Mouse (Mus musculus): Measurements from ENCODE around the gene Snrpa. TPM values are rescaled to one million over a fixed set of nuclear protein-coding genes. Genes with fewer than 3 reads are reported as not detected.
A peak's percentile ranks its signal among the peaks of the same experiment; 100 is the strongest.

Gene Snrpa
- polyA plus RNA-seq, 1 experiment from 2014 or later, result 320 TPM

- 92% methylated on average over 5 of the region's 5 CpGs for WGBS
- DNase-seq (no peak), ATAC-seq (ENCODE audit: insufficient read depth) (no peak)
- Histone ChIP-seq H3K27ac (ENCODE audit: low read depth) (no peak overlapping the region), H3K9ac (no peak overlapping the region), H3K9me3 (ENCODE audit: low read depth, low read length) (no peaks in the 10 kb centered on the region), H3K4me1 (ENCODE audit: insufficient read depth) (no peaks in the 10 kb centered on the region), H3K4me3 (ENCODE audit: low read depth, low read length) (no peak overlapping the region), H3K4me2 (no peak overlapping the region), H3K27me3 (ENCODE audit: insufficient read depth, low read length) (no peaks in the 10 kb centered on the region), H3K36me3 (ENCODE audit: insufficient read depth) (peaks cover 82% of the 10 kb centered on the region)
- TF ChIP-seq CTCF (IDR thresholded peaks at IDR 0.05; ENCODE audit: low read depth), result no peak
Measured at GRCm38 (mm10) chr7:27185986-27186385, 10.1 kb downstream of the Snrpa start.

- no peak overlapping the region for H3K4me3 ChIP-seq (ENCODE audit: low read depth, low read length)
- DNase-seq (peak; percentile 71), ATAC-seq (ENCODE audit: insufficient read depth) (no peak)
- no peaks in the 10 kb centered on the region for H3K9me3 ChIP-seq (ENCODE audit: low read depth, low read length)
- no peaks in the 10 kb centered on the region for H3K27me3 ChIP-seq (ENCODE audit: insufficient read depth, low read length)
- TF ChIP-seq CTCF (IDR thresholded peaks at IDR 0.05; ENCODE audit: low read depth), result peak; percentile 79
- H3K9ac ChIP-seq, result no peak overlapping the region
- no peaks in the 10 kb centered on the region for H3K4me1 ChIP-seq (ENCODE audit: insufficient read depth)
- peaks cover 72% of the 10 kb centered on the region for H3K36me3 ChIP-seq (ENCODE audit: insufficient read depth)
- H3K27ac ChIP-seq (ENCODE audit: low read depth), result no peak overlapping the region
- whole genome bisulfite sequencing, result 66% methylated on average over 3 of the region's 3 CpGs
- H3K4me2 ChIP-seq, result no peak overlapping the region
Measured at GRCm38 (mm10) chr7:27184964-27185363, 11.1 kb downstream of the Snrpa start.

- peaks cover 47% of the 10 kb centered on the region for H3K36me3 ChIP-seq (ENCODE audit: insufficient read depth)
- H3K4me3 ChIP-seq (ENCODE audit: low read depth, low read length), result no peak overlapping the region
- no peak overlapping the region for H3K9ac ChIP-seq
- H3K9me3 ChIP-seq (ENCODE audit: low read depth, low read length), result no peaks in the 10 kb centered on the region
- no peak for DNase-seq
- H3K4me1 ChIP-seq (ENCODE audit: insufficient read depth), result peaks cover 9% of the 10 kb centered on the region
- TF ChIP-seq CTCF (IDR thresholded peaks at IDR 0.05; ENCODE audit: low read depth), result no peak
- no peak for ATAC-seq (ENCODE audit: insufficient read depth)
- H3K4me2 ChIP-seq, result no peak overlapping the region
- WGBS, result 62% methylated on average over 1 of the region's 1 CpGs
- H3K27me3 ChIP-seq (ENCODE audit: insufficient read depth, low read length), result no peaks in the 10 kb centered on the region
- H3K27ac ChIP-seq (ENCODE audit: low read depth), result peak overlapping the region; percentile 91; the same call in 1 of the 2 replicates
Measured at GRCm38 (mm10) chr7:27182498-27182897, 13.6 kb downstream of the Snrpa start.

- peak; percentile 76 for DNase-seq
- Histone ChIP-seq H3K4me3 (ENCODE audit: low read depth, low read length) (peak within 1 kb of the TSS; percentile 61), H3K9ac (peak within 1 kb of the TSS; percentile 36), H3K9me3 (ENCODE audit: low read depth, low read length) (no peaks in the 10 kb centered on the region), H3K4me1 (ENCODE audit: insufficient read depth) (peaks cover 9% of the 10 kb centered on the region), H3K36me3 (ENCODE audit: insufficient read depth) (peaks cover 33% of the 10 kb centered on the region), H3K27me3 (ENCODE audit: insufficient read depth, low read length) (no peaks in the 10 kb centered on the region), H3K4me2 (peak within 1 kb of the TSS; percentile 67), H3K27ac (ENCODE audit: low read depth) (peak within 1 kb of the TSS; percentile 92)
- TF ChIP-seq CTCF (IDR thresholded peaks at IDR 0.05; ENCODE audit: low read depth), result no peak
- ATAC-seq (ENCODE audit: insufficient read depth), result peak; percentile 4; the same call in 1 of the 2 replicates
- WGBS, result 46% methylated on average over 14 of the region's 14 CpGs
Measured at GRCm38 (mm10) chr7:27180837-27181695, 15.0 kb downstream of the Snrpa start, which contains the start of the genes Gm21983 and Mia. Gene Gm21983, minus strand, starts transcription at chr7:27181086. Gene Mia, minus strand, starts transcription at chr7:27181157.

- no peak for TF ChIP-seq CTCF (IDR thresholded peaks at IDR 0.05; ENCODE audit: low read depth)
- Histone ChIP-seq H3K9ac (peak overlapping the region; percentile 36; the same call in 1 of the 2 replicates), H3K9me3 (ENCODE audit: low read depth, low read length) (no peaks in the 10 kb centered on the region), H3K4me2 (peak overlapping the region; percentile 67), H3K27me3 (ENCODE audit: insufficient read depth, low read length) (no peaks in the 10 kb centered on the region), H3K36me3 (ENCODE audit: insufficient read depth) (peaks cover 26% of the 10 kb centered on the region), H3K4me1 (ENCODE audit: insufficient read depth) (peaks cover 9% of the 10 kb centered on the region), H3K4me3 (ENCODE audit: low read depth, low read length) (peak overlapping the region; percentile 61), H3K27ac (ENCODE audit: low read depth) (peak overlapping the region; percentile 92)
- ATAC-seq (ENCODE audit: insufficient read depth) (no peak), DNase-seq (peak; percentile 70)
- 33% methylated on average over 5 of the region's 5 CpGs for WGBS
Measured at GRCm38 (mm10) chr7:27180036-27180435, 16.0 kb downstream of the Snrpa start.

DNA sequence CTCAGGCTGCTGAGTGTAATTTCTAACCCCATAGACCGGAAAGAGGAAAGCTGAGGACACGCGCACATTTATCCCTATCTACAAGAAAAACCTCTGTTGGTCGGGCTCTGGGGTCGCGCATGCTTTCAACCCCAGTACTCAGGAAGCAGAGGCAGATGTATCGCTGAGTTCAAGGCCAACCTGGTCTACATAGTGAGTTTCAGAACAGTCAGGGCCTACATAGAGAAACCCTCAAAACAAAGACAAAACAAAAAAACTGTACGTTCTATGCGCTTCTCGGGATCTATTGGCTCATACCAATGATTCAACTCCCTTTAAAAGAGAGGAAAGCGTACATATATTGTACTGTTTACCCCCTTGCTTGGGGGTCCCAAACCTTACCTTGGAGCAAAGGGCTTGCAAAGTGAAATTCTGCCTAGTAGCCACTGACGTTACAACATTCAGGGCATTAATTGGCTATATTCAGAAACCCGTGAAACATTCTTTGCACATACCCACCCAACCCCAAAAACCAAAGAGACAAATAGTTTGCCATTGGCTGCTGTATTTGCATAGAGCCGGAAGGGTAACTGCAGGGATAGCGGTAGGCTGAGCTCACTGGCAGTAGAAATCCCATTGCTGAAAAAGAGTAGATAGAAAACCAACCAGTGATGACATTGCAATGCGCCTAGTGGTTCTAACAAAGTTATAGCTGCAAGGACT, 16.7 kb downstream of the Snrpa start:
- no peak for ATAC-seq (ENCODE audit: insufficient read depth)

More for the DNA sequence above, 16.7 kb downstream of the Snrpa start:
- H3K36me3 ChIP-seq (ENCODE audit: insufficient read depth), result peaks cover 26% of the 10 kb centered on the region; the same call in 1 of the 2 replicates
- peak overlapping the region; percentile 32; the same call in 1 of the 2 replicates for H3K9ac ChIP-seq
- peak overlapping the region; percentile 67 for H3K4me2 ChIP-seq
- no peak for DNase-seq
- H3K27ac ChIP-seq (ENCODE audit: low read depth), result peak overlapping the region; percentile 92
- no peaks in the 10 kb centered on the region for H3K27me3 ChIP-seq (ENCODE audit: insufficient read depth, low read length)
- no peaks in the 10 kb centered on the region for H3K9me3 ChIP-seq (ENCODE audit: low read depth, low read length)
- H3K4me3 ChIP-seq (ENCODE audit: low read depth, low read length), result peak overlapping the region; percentile 61
- H3K4me1 ChIP-seq (ENCODE audit: insufficient read depth), result peaks cover 9% of the 10 kb centered on the region
- 39% methylated on average over 16 of the region's 16 CpGs for WGBS
- TF ChIP-seq CTCF (IDR thresholded peaks at IDR 0.05; ENCODE audit: low read depth), result no peak
